Mouse (Mus musculus): ENCODE data around the gene Gm49380. TPM values are rescaled to one million over a fixed set of nuclear protein-coding genes. Genes with fewer than 3 reads are reported as not detected.
A peak's percentile ranks its signal among the peaks of the same experiment; 100 is the strongest.

Gene Gm49380
- polyA plus RNA-seq, 1 experiment from 2014 or later = 0.75 TPM

DNA sequence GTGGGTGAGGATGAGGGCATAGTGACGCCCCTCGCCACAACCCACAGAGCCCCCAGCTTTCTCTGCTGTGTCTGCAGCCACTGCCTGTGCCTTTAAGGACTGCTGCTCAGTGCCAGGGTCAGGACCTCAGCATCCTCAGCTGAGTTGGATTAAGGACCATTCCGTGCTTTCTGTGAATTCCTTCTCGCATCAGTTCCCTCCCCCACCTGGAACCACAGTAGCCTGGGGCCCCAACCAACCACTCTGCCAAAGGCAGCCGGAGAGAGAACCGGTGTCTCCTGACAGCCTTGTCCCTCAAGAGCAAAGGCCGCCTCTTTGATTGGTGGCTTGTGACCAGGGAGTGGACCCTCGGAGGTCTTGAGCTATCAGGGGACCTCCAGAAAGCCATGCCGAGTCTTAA is 11.8 kb downstream of the Gm49380 start, which contains the start of gene Mfrp:
TSS of gene Mfrp (plus strand) at position 240 of the 400 bp plus-strand sequence.
- WGBS = 61% methylated on average over 9 of the region's 9 CpGs
- H3K36me3 ChIP-seq = peaks cover 44% of the 10 kb centered on the region
- no peak for DNase-seq (ENCODE audit: low spot score)
- no peaks in the 10 kb centered on the region for H3K9me3 ChIP-seq
- no peak within 1 kb of the TSS for H3K4me3 ChIP-seq
- no peaks in the 10 kb centered on the region for H3K27me3 ChIP-seq (ENCODE audit: insufficient read depth, poor library complexity, severe bottlenecking)
- no peak within 1 kb of the TSS for H3K27ac ChIP-seq
- H3K4me1 ChIP-seq (replicated peaks) = peaks cover 29% of the 10 kb centered on the region

DNA sequence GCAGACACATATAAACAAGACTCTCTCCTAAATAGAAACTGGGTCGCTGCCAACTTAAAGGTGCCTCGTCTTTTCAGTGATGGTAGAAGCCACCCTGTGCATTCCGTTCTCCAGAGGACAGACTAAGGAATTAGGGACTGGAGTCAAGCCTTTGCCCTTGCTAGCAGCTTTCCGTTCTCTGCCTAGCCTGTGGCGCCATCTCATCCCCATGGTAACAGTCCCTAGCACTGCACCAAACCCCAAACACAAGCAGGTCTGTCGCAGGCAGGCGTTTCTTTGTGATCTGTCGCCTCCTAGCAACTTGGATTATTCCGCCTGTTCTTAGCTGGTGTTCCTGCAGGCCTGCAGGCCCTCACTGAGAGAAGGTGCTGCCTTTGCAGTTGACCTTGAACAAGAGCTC is 16.8 kb downstream of the Gm49380 start:
- DNase-seq (ENCODE audit: low spot score) = peak; percentile 58
- Histone ChIP-seq H3K27me3 (ENCODE audit: insufficient read depth, poor library complexity, severe bottlenecking) (no peaks in the 10 kb centered on the region), H3K9me3 (no peaks in the 10 kb centered on the region), H3K4me1 (replicated peaks) (peaks cover 23% of the 10 kb centered on the region), H3K36me3 (peaks cover 22% of the 10 kb centered on the region), H3K27ac (0 out of 2 replicates have a peak overlapping the region, but pooled peaks have one; percentile 9), H3K4me3 (no peak overlapping the region)
- WGBS = 27% methylated on average over 9 of the region's 9 CpGs

- WGBS = 89% methylated on average over 9 of the region's 9 CpGs
- H3K4me3 ChIP-seq = no peak overlapping the region
- H3K27ac ChIP-seq = no peak overlapping the region
- H3K27me3 ChIP-seq (ENCODE audit: insufficient read depth, poor library complexity, severe bottlenecking) = no peaks in the 10 kb centered on the region
- no peak for DNase-seq (ENCODE audit: low spot score)
- peaks cover 19% of the 10 kb centered on the region for H3K4me1 ChIP-seq (replicated peaks)
- H3K36me3 ChIP-seq = peaks cover 27% of the 10 kb centered on the region
- no peaks in the 10 kb centered on the region for H3K9me3 ChIP-seq
Measured at GRCm38 (mm10) chr9:44095781-44096180, 17.5 kb downstream of the Gm49380 start.

GRCm38 (mm10) chr9:44094737-44095136 is 18.6 kb downstream of the Gm49380 start:
- peaks cover 34% of the 10 kb centered on the region for H3K36me3 ChIP-seq
- no peak overlapping the region for H3K4me3 ChIP-seq
- H3K4me1 ChIP-seq (replicated peaks) = peaks cover 24% of the 10 kb centered on the region
- 87% methylated on average over 3 of the region's 3 CpGs for WGBS
- no peaks in the 10 kb centered on the region for H3K9me3 ChIP-seq
- H3K27me3 ChIP-seq (ENCODE audit: insufficient read depth, poor library complexity, severe bottlenecking) = peaks cover 3% of the 10 kb centered on the region
- no peak overlapping the region for H3K27ac ChIP-seq
- no peak for DNase-seq (ENCODE audit: low spot score)

DNA sequence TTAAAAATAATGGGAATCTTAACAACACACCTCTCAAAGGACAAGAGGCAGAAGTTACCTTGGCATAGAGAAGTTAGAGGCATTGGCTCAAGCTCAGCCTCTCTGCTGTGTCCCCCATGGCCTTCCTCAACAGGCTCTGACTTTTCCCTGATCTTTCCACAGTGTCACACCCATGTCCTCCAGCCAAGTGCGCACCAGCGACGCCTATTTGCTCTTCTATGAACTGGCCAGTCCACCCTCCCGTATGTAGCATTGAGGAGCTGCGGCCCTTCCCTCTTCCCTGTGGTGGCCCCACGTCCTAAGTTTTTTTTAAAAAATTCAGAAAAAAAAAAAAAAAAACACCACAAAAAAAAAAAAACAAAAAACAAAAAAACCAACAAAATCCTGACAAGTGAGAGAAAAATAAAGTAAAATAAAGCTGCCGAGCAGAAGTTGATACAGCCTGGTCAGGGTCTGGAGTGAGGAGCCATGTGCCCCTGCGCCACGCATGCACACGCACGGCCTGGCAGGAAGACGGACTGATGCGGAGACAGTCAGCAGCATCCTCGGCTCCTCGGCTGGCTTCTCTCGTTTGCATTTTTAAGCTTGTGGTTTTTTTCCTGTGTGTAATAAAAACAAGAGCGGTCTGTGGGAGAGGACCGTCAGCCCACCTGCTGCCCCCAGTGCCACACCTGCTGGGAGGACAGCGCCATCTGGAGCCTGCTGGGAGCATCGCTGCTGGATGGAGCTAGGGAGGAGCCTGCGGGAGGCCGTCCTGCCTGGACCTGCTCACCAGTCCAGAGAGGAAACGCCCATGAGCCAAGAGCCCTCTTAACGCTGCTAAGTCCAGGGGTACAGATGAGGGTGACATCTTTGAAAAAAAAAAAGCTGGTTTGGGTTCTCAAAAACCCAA is 19.4 kb downstream of the Gm49380 start:
- H3K9me3 ChIP-seq = no peaks in the 10 kb centered on the region
- peaks cover 12% of the 10 kb centered on the region for H3K27me3 ChIP-seq (ENCODE audit: insufficient read depth, poor library complexity, severe bottlenecking)
- no peak overlapping the region for H3K27ac ChIP-seq
- 33% methylated on average over 24 of the region's 24 CpGs for WGBS
- no peak overlapping the region for H3K4me3 ChIP-seq
- peaks cover 33% of the 10 kb centered on the region for H3K4me1 ChIP-seq (replicated peaks)
- peaks cover 40% of the 10 kb centered on the region for H3K36me3 ChIP-seq
- DNase-seq (ENCODE audit: low spot score) = peak; percentile 77

DNA sequence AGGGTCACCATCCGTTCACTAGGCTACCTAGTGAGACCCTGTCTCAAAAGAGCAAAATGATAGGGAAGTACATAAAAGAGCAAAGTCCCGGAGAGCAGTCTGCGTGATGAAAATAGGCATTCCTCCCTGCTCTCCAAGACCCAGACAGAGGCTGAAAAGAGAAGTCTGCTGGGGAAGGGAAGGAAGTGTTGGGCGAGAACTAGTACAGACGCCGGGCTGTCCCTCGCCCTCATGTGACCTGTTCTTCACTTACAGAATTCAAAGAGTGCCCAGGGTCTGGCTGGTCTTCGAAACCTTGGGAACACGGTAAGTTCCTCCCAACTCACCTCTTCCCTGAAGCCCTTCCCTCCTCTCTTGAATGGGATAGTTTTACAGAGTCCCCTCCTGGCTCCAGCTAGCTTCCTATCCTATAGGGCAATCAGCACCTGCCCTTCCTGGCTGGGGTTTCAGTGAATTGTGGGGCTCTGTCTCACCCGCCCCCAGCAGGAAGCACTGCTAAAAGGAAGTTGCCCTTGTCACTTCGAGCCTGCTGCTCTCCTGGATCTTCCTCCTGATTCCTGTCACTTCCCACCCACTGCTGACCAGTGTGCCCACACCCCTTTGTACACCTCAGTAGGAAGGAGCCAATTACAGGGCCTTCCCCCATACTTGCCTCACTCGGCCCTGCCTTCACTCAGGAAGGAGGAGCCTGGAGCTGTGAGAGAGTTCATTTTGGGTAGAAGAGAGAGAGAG is 24.3 kb downstream of the Gm49380 start:
- H3K27me3 ChIP-seq (ENCODE audit: insufficient read depth, poor library complexity, severe bottlenecking) = peaks cover 57% of the 10 kb centered on the region
- DNase-seq (ENCODE audit: low spot score) = no peak
- peaks cover 40% of the 10 kb centered on the region for H3K36me3 ChIP-seq
- no peaks in the 10 kb centered on the region for H3K9me3 ChIP-seq
- no peak overlapping the region for H3K27ac ChIP-seq
- peaks cover 56% of the 10 kb centered on the region for H3K4me1 ChIP-seq (replicated peaks)
- H3K4me3 ChIP-seq = no peak overlapping the region
- 56% methylated on average over 12 of the region's 12 CpGs for WGBS

- 11% methylated on average over 15 of the region's 15 CpGs for WGBS
- Histone ChIP-seq H3K36me3 (peaks cover 33% of the 10 kb centered on the region), H3K9me3 (no peaks in the 10 kb centered on the region), H3K27ac (no peak overlapping the region), H3K4me1 (replicated peaks) (peaks cover 62% of the 10 kb centered on the region), H3K27me3 (ENCODE audit: insufficient read depth, poor library complexity, severe bottlenecking) (peaks cover 69% of the 10 kb centered on the region), H3K4me3 (no peak overlapping the region)
- no peak for DNase-seq (ENCODE audit: low spot score)
Measured at GRCm38 (mm10) chr9:44087761-44088455, 25.4 kb downstream of the Gm49380 start.

DNA sequence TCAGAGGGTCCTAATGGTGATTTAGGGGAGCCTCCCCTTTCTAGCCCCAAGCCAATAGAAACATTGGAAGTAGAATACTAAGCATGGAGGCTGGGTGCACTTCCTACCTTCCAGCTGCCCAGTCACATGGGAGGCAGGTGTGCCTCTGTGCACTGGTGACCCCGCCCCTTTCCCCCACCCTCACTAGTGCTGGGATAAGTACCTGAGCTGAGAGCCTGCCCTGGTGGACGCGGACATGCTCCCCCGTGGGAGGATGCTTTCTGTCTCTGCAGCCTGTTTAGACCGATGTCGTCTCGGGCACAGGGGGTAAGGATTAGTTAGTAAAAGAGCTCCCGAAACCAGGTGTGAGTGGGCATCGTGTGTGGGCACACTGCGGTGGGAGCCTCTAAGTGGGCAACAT is 26.3 kb downstream of the Gm49380 start:
- Histone ChIP-seq H3K27me3 (ENCODE audit: insufficient read depth, poor library complexity, severe bottlenecking) (peaks cover 78% of the 10 kb centered on the region), H3K36me3 (peaks cover 25% of the 10 kb centered on the region), H3K4me1 (replicated peaks) (peaks cover 62% of the 10 kb centered on the region), H3K4me3 (no peak overlapping the region), H3K27ac (no peak overlapping the region), H3K9me3 (no peaks in the 10 kb centered on the region)
- WGBS = 35% methylated on average over 10 of the region's 10 CpGs
- no peak for DNase-seq (ENCODE audit: low spot score)

DNA sequence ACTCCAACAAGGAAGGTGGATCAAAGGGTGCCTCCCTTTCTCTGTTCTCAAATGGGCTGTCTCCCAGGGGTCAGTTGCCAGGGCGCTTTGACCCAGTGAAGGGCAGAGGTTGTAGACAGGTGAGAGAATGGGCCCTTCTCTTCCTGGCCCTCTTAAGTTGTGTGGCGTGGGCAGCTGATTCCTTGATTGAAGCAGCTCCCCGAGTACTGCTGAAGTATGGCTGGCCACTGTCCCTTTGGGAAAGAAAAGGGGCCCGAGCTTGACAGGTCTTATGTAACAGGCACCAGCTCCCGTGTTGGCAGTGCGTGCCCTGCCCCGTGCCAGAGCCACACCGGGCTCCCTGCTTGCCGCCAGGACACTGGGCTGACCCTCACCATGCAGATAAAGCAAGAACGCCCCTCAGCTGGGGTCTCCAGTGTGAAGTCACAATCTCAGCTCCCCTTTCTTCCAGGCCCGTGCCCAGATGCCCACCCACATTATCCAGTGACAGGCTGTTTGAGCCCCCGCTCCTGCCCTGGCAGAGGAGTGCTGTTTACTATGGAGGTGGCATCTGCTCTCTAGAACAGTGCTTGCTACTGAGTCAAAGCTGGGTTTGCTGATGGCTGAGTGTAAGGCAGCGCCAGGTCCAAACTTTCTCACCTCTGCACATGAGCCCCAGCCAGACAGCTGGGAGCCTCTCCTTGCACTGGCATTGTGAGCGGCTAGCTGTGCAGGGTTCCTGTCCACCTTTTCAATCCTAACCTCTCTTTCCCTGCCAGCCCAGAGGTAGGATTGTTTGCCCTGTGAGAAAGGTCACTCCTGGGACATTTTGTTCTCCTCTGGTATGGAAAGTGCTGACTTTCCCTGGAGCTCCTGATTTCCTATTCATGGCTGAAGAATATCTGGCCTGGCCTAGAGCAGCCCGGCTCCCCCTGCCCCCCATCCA is 27.3 kb downstream of the Gm49380 start:
- no peaks in the 10 kb centered on the region for H3K9me3 ChIP-seq
- H3K27ac ChIP-seq = no peak overlapping the region
- H3K36me3 ChIP-seq = peaks cover 15% of the 10 kb centered on the region
- WGBS = 66% methylated on average over 15 of the region's 15 CpGs
- peaks cover 62% of the 10 kb centered on the region for H3K4me1 ChIP-seq (replicated peaks)
- DNase-seq (ENCODE audit: low spot score) = no peak
- peak overlapping the region; percentile 67 for H3K4me3 ChIP-seq
- H3K27me3 ChIP-seq (ENCODE audit: insufficient read depth, poor library complexity, severe bottlenecking) = peaks cover 88% of the 10 kb centered on the region

- peaks cover 94% of the 10 kb centered on the region for H3K27me3 ChIP-seq (ENCODE audit: insufficient read depth, poor library complexity, severe bottlenecking)
- peaks cover 62% of the 10 kb centered on the region for H3K4me1 ChIP-seq (replicated peaks)
- H3K36me3 ChIP-seq = 0 out of 2 replicates have a peak, but pooled peaks cover 11% of the 10 kb centered on the region
- DNase-seq (ENCODE audit: low spot score) = no peak
- 3% methylated on average over 10 of the region's 10 CpGs for WGBS
- H3K4me3 ChIP-seq = peak overlapping the region; percentile 67
- peak overlapping the region; percentile 86 for H3K27ac ChIP-seq
- H3K9me3 ChIP-seq = no peaks in the 10 kb centered on the region
Measured at GRCm38 (mm10) chr9:44085276-44085675, 28.0 kb downstream of the Gm49380 start.

DNA sequence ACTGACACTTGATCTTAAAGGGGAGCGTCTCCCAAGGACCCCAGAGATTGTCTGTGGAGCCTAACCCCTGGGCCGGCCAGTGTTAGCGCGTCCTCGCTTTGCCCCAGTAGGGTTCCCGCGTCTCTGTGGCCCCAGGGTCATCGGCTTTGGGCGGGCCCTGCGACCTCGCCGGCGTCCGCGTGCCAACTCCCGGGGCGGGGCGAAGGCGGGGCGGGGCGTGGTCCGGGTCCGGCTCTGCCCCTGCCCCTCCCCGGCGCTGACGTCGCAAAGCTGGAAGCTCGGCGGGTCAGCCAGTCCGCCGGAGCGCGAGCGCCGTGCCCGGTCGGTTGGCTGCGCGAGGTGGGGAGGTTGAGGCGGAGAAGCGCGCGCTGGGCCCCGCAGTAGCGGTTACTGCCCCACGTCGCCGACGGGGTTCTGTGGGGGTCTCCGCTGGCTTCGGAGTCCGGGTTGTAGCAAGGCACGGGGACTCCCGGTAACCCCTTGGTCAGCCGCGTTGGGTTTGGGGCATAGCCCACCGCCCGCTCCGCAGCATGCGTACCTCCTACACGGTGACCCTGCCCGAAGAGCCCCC is 28.6 kb downstream of the Gm49380 start:
- H3K27me3 ChIP-seq (ENCODE audit: insufficient read depth, poor library complexity, severe bottlenecking) = peaks cover 97% of the 10 kb centered on the region
- H3K27ac ChIP-seq = peak overlapping the region; percentile 86
- DNase-seq (ENCODE audit: low spot score) = peak; percentile 92
- peak overlapping the region; percentile 67 for H3K4me3 ChIP-seq
- H3K36me3 ChIP-seq = 0 out of 2 replicates have a peak, but pooled peaks cover 6% of the 10 kb centered on the region
- H3K4me1 ChIP-seq (replicated peaks) = peaks cover 60% of the 10 kb centered on the region
- no peaks in the 10 kb centered on the region for H3K9me3 ChIP-seq
- WGBS = under 1% methylated on average over 62 of the region's 62 CpGs
